Mouse (Mus musculus): Measurements from ENCODE around the gene Asb10. TPM values are rescaled to one million over a fixed set of nuclear protein-coding genes. Genes with fewer than 3 reads are reported as not detected.
"Not testable (repeated sequence)": the region's sequence is repeated elsewhere in the genome, so short reads cannot be mapped to it uniquely, and the experiment has no call there.

Asb10 gene
- polyA plus RNA-seq (2016; fragmentation: Nextera tagmentation; extraction: Ambion mirVana), result 0.13 and 0.15 TPM in 2 replicates

DNA sequence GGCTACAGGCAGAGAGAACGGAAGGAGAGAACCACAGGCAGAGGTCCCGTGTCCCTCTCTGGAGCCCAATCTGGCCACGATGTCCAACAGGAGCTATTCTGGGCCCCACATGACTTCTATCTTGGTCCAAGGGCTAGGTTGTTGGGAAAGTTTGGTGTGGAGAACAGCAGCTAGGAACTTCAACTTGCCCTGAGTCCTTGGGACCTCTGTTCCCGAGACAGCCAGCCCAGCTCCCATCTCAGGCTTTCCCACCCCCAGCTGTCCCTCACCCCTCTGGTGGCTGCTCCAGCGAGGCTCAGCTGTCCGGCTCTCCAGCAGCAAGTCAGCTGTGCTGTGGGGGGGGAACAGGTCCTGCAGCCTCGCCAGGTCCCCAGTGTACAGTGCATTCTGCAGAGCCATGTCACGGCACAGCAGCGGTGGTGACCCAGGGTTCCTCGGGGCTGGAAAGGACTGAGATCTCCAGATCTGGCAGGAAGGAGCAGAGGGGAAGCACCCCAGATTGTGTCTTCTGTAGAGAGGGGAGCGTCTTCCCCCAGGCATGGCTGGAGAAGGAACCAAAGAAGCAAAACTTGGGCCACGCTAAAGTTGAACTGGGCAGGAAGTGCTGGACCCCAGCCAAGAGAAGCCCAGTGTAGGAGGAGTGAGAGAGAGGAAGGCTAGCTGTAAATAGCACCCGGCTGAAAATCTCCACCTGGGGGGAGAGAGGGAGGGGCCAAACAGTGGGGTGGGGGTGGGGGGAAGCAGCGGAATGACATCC lies at the start of gene Asb10:
Gene Asb10 (minus strand): TSS at position 592 of the 757 bp plus-strand sequence.
- Histone ChIP-seq H3K4me3 (peak within 1 kb of the TSS; percentile 24; the same call in 1 of the 2 replicates), H3K27ac (no peak within 1 kb of the TSS; the same call in none of the 2 replicates)

GRCm38 (mm10) chr5:24589511-24590500 lies 49.0 kb upstream of the Asb10 start:
- peaks cover 71% of the 10 kb centered on the region for H3K36me3 ChIP-seq
- 90% methylated on average over 20 of the region's 20 CpGs for WGBS
- peaks cover 35% of the 10 kb centered on the region for H3K27me3 ChIP-seq (ENCODE audit: low read depth, poor library complexity, severe bottlenecking)
- no peak overlapping the region for H3K4me3 ChIP-seq
- DNase-seq (ENCODE audit: low spot score), result no peak
- H3K27ac ChIP-seq, result no peak overlapping the region
- no peaks in the 10 kb centered on the region for H3K9me3 ChIP-seq (replicated peaks)
- H3K4me1 ChIP-seq, result peaks cover 57% of the 10 kb centered on the region

More for the DNA sequence above, at the start of gene Asb10:
- 41% methylated on average over 14 of the region's 14 CpGs for WGBS
- Histone ChIP-seq H3K9me3 (replicated peaks) (no peaks in the 10 kb centered on the region), H3K27me3 (ENCODE audit: low read depth, poor library complexity, severe bottlenecking) (peaks cover 51% of the 10 kb centered on the region), H3K36me3 (no peaks in the 10 kb centered on the region), H3K4me1 (peaks cover 18% of the 10 kb centered on the region)
- no peak for DNase-seq (ENCODE audit: low spot score)

DNA sequence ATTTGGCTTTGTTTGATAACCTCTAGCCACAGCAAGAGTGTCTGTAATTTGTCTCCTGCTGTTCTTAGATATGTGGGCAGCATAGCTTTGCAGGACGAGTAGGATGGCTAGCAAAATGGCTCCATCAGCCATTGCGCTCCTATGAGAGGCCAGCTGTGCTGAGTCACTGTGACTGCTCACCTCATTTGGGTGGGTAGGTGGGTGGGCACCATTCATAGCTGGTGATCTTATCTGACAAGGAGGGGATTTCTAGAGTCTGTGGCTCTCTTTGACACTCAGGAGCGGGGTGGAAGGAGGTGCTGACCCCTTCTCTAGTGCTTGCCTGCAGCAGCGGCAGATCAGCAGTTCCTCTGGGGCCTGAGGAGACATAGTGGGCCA lies 46.4 kb upstream of the Asb10 start:
- peak overlapping the region; percentile 84 for H3K27ac ChIP-seq
- 37% methylated on average over 4 of the region's 4 CpGs for WGBS
- DNase-seq (ENCODE audit: low spot score), result no peak

DNA sequence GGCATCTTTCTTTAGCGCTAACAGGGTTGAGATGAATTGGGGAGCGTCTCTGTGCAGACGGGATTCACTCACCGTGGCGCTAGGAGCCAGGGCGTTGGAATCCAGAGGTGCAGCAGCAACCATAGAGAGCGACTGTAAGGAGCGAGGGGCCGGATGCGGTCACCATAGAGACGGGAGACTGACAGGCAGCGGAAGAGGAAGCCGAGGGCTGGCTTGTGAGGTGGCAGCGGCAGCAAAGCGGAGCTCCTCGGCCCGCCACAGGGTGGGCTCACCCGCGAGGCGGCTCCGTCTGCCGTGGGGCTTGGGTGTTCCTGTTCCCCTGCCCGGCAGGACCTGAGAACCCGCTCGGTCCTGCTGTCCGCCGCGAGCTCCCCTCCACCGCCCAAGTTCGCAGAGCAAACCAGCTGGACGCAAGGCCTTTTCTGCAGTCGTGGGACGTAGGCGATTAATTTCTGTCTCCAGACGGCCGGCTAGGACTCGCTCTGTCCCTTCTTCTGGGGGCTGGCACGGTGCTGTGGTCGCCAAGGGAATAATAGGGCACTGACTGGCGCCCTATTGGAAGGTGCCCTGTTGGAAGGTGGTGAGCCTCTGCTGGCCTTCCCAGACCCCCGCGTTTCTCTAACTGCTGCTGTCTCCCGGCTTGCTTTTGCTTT lies 45.9 kb upstream of the Asb10 start, which contains the start of gene Chpf2:
Gene Chpf2 (plus strand): TSS at position 195 of the 653 bp plus-strand sequence.
- WGBS, result under 1% methylated on average over 43 of the region's 43 CpGs
- peak within 1 kb of the TSS; percentile 89 for H3K4me3 ChIP-seq
- H3K27me3 ChIP-seq (ENCODE audit: low read depth, poor library complexity, severe bottlenecking), result peaks cover 12% of the 10 kb centered on the region
- H3K36me3 ChIP-seq, result peaks cover 40% of the 10 kb centered on the region
- peak within 1 kb of the TSS; percentile 84 for H3K27ac ChIP-seq
- H3K4me1 ChIP-seq, result peaks cover 40% of the 10 kb centered on the region
- no peaks in the 10 kb centered on the region for H3K9me3 ChIP-seq (replicated peaks)
- peak; percentile 92 for DNase-seq (ENCODE audit: low spot score)

More for the DNA sequence above, 46.4 kb upstream of the Asb10 start:
- Histone ChIP-seq H3K36me3 (peaks cover 45% of the 10 kb centered on the region), H3K4me3 (peak overlapping the region; percentile 89), H3K9me3 (replicated peaks) (no peaks in the 10 kb centered on the region), H3K27me3 (ENCODE audit: low read depth, poor library complexity, severe bottlenecking) (peaks cover 18% of the 10 kb centered on the region), H3K4me1 (peaks cover 45% of the 10 kb centered on the region)

DNA sequence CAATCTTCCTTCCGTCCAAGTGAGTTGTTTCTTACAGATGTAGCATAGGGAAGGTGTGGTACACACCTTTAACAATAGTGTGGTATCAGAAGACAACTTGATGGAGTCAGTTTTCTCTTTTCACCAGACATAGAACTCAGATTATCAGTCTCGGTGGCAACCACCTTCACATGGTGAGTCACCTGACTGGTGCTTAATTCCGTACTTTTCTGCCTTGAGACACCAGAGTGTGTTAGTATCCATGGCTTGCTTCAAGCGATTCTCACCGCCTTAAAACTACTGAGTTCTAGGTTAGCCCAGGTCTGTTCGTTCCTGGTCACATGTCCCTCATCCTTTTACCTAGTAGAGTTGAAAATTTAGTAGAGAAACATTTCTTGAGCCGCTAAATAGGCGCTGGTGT lies 45.3 kb upstream of the Asb10 start:
- peaks cover 34% of the 10 kb centered on the region for H3K36me3 ChIP-seq
- H3K4me1 ChIP-seq, result peaks cover 35% of the 10 kb centered on the region
- no peaks in the 10 kb centered on the region for H3K9me3 ChIP-seq (replicated peaks)
- peaks cover 7% of the 10 kb centered on the region for H3K27me3 ChIP-seq (ENCODE audit: low read depth, poor library complexity, severe bottlenecking)
- DNase-seq (ENCODE audit: low spot score), result no peak
- H3K4me3 ChIP-seq, result peak overlapping the region; percentile 89
- 15% methylated on average over 8 of the region's 8 CpGs for WGBS
- peak overlapping the region; percentile 84 for H3K27ac ChIP-seq

GRCm38 (mm10) chr5:24578109-24578963 lies 37.6 kb upstream of the Asb10 start:
- Histone ChIP-seq H3K36me3 (peaks cover 26% of the 10 kb centered on the region), H3K27ac (peak overlapping the region; percentile 91), H3K27me3 (ENCODE audit: low read depth, poor library complexity, severe bottlenecking) (no peaks in the 10 kb centered on the region), H3K9me3 (replicated peaks) (no peaks in the 10 kb centered on the region), H3K4me3 (peak overlapping the region; percentile 89), H3K4me1 (peaks cover 16% of the 10 kb centered on the region)
- 67% methylated on average over 6 of the region's 6 CpGs for WGBS
- no peak for DNase-seq (ENCODE audit: low spot score)

DNA sequence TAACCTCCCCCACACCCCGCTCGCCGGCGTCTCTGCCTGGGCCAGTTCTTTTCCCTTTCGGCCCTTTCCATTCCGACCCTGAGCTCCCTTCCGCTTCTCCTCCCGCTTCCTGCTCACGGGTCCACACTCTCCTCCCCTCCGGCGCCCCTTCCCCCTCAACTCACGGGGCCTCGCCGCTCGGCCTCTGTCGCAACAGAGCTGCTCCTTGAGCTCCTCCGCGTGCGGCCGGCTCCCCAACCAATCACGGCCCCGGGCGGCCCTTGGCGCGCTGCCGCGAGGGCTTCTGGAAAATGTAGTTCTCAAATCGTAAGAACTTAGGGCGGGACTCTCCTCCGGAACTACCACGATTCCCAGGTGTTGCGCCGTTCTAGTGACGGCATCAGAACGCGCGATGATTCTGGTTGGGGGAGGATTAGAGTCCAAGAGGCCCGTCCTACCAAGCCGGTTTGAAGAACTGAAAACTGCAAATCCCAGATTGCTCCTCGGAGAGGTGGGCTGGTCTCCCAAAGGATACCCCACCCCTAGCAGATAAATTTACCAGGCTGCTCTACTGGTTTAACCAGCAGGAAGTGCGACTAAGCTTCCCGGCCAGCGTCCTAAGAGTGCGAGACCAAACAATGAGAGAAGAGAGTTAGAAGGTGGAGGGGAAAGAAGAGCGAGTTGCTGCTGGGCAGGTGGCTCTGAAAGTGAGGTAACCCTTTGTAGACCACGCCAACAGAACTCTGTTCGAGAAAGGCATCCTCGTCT lies 36.6 kb upstream of the Asb10 start, which contains the start of gene Abcf2:
Gene Abcf2 (minus strand): TSS at position 285 of the 747 bp plus-strand sequence.
- WGBS, result under 1% methylated on average over 48 of the region's 48 CpGs
- Histone ChIP-seq H3K27me3 (ENCODE audit: low read depth, poor library complexity, severe bottlenecking) (no peaks in the 10 kb centered on the region), H3K4me3 (peak within 1 kb of the TSS; percentile 89)

GRCm38 (mm10) chr5:24576801-24577182 lies 36.0 kb upstream of the Asb10 start:
- no peaks in the 10 kb centered on the region for H3K9me3 ChIP-seq (replicated peaks)
- H3K4me1 ChIP-seq, result peaks cover 16% of the 10 kb centered on the region
- H3K27ac ChIP-seq, result peak overlapping the region; percentile 91
- no peak for DNase-seq (ENCODE audit: low spot score)
- peaks cover 41% of the 10 kb centered on the region for H3K36me3 ChIP-seq
- peak overlapping the region; percentile 89 for H3K4me3 ChIP-seq
- WGBS, result 1% methylated on average over 32 of the region's 32 CpGs
- H3K27me3 ChIP-seq (ENCODE audit: low read depth, poor library complexity, severe bottlenecking), result no peaks in the 10 kb centered on the region

More for the DNA sequence above, 36.6 kb upstream of the Asb10 start, which contains the start of gene Abcf2:
- Histone ChIP-seq H3K4me1 (peaks cover 16% of the 10 kb centered on the region), H3K36me3 (peaks cover 36% of the 10 kb centered on the region), H3K27ac (peak within 1 kb of the TSS; percentile 91), H3K9me3 (replicated peaks) (no peaks in the 10 kb centered on the region)
- DNase-seq (ENCODE audit: low spot score), result peak; percentile 100

DNA sequence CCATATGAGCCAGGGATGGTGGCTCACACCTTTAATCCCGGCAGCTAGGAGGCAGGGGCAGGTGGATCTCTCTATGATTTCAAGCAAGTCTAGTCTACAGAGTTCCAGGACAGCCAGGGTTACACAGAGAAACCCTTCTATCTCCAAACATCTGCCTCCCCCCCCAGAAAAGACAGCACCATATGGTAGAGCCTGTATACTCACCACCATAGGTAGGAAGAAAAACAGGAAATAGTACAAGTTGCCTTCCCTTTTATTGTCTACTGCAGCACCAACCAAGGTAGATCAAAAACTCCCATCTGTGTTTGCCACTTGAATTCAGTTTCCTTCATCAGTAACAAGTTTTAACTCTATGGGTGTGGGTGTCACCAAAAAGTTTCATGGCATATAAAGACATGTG lies 35.2 kb upstream of the Asb10 start:
- Histone ChIP-seq H3K4me3 (peak overlapping the region; percentile 89), H3K27ac (no peak overlapping the region), H3K9me3 (replicated peaks) (no peaks in the 10 kb centered on the region), H3K36me3 (peaks cover 50% of the 10 kb centered on the region), H3K4me1 (peaks cover 16% of the 10 kb centered on the region), H3K27me3 (ENCODE audit: low read depth, poor library complexity, severe bottlenecking) (no peaks in the 10 kb centered on the region)
- DNase-seq (ENCODE audit: low spot score), result no peak
- 98% methylated on average over 1 of the region's 1 CpGs for WGBS

- Histone ChIP-seq H3K4me1 (peaks cover 23% of the 10 kb centered on the region), H3K9me3 (replicated peaks) (no peaks in the 10 kb centered on the region), H3K27ac (no peak within 1 kb of the TSS), H3K36me3 (no peaks in the 10 kb centered on the region), H3K27me3 (ENCODE audit: low read depth, poor library complexity, severe bottlenecking) (peaks cover 11% of the 10 kb centered on the region), H3K4me3 (no peak within 1 kb of the TSS)
- 69% methylated on average over 2 of the region's 2 CpGs for WGBS
- no peak for DNase-seq (ENCODE audit: low spot score)
These were observed 15.9 kb upstream of the Asb10 start, which contains the start of gene 4931409K22Rik for GRCm38 (mm10) chr5:24556709-24557108. TSS of gene 4931409K22Rik (minus strand) at chr5:24556809.

GRCm38 (mm10) chr5:24555335-24555734 lies 14.6 kb upstream of the Asb10 start:
- H3K27ac ChIP-seq; H3K4me3 ChIP-seq; H3K36me3 ChIP-seq; DNase-seq (ENCODE audit: low spot score); H3K9me3 ChIP-seq (replicated peaks): not testable (repeated sequence)
- 90% methylated on average over 7 of the region's 7 CpGs for WGBS
- Histone ChIP-seq H3K27me3 (ENCODE audit: low read depth, poor library complexity, severe bottlenecking) (peaks cover 24% of the 10 kb centered on the region), H3K4me1 (peaks cover 37% of the 10 kb centered on the region)
